Mouse (Mus musculus) thymus, adult 2 months (tissue): ENCODE measurements around the gene Ypel4.

ENCODE experiments used
- CTCF ChIP-seq: fragments of 200-500 bp; IDR thresholded peaks from 2 replicates; pipeline ENCODE4 v1.5.1; 2012; ENCODE audit warnings: mild to moderate bottlenecking, control low read depth, low read length, moderate library complexity, borderline replicate concordance; ENCODE audit not compliant: control insufficient read depth, poor library complexity, insufficient read depth; ENCODE audit errors: extremely low read depth
- POLR2A ChIP-seq: fragments of 200-500 bp; IDR thresholded peaks from 2 replicates; pipeline ENCODE4 v1.6.1; 2012; ENCODE audit warnings: mild to moderate bottlenecking, low read length, control low read depth, moderate library complexity; ENCODE audit not compliant: control insufficient read depth, poor library complexity, insufficient read depth; ENCODE audit errors: extremely low read depth

DNA sequence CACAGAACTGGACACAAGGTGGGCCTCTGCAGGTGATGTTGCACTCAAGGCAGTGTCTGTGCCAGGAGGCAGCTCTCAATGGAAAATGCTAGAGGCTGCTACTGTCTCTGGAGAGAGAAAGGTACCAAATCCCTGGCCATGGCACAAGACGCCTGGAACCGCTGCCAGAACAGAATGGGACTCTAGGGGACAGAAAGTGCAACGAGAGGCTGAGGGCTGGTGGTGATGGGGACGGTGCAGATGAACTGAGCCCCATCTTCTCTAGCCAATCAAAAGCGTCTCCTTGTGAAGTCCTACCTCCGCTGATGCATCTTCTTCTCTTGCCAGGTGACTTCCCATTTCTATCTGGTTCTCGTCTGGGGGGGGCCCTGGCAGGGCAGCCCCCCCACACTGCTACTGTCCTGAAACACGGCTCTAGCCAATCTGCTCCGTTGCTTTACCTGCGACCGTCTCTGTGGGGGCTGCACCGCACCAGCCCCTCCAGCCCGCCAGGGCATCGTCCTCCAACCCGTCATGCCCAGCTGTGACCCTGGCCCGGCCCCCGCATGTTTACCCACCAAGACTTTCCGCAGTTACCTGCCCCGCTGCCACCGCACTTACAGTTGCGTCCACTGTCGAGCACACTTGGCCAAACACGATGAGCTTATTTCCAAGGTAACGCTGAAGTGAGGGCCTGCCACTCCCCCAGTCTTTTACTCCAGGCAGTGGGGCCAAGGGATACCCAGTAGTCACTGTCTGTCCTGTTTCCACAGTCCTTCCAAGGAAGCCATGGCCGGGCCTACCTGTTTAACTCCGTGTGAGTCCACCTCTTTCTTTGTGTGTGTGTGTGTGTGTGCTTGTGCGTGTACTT is 2.7 kb downstream of the Ypel4 start:
- TF ChIP-seq CTCF (no peak), POLR2A (no peak)
